Mouse (Mus musculus) T-cell, adult 2 months (primary cell): Measurements from ENCODE around the gene Gm8926.
"Not testable (repeated sequence)": the region's sequence is repeated elsewhere in the genome, so short reads cannot be mapped to it uniquely, and the experiment has no call there.

ENCODE experiments used
- DNase-seq: peaks from one replicate; pipeline ENCODE4 v3.0.0; 2022; ENCODE audit warnings: low spot score

The Gm8926 gene

DNA sequence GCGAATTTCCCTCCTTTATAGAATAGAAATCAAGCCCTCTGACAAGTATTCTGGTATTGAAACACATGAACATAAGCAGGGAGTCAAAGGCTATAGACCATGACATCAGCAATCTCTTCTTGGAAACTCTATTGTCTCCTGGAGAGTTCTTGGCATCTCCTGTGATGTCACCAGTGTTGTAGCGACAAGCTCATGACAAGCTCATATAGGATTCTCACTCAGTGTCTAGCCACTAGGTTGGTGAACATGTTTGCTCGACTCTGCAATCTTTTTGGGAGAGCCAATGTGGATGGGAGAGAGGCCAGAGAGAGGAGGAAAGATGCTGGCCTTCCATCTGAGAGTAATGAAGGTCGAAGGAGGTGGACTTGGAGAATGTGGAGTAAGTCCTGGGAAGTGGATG is at the start of gene Gm8926:
Gm8926 (plus strand) TSS at position 301 of the 400 bp plus-strand sequence.
- DNase-seq: not testable (repeated sequence)
